Mouse (Mus musculus) E14TG2a.4 (cell line): ENCODE measurements around the gene Tbc1d30.

Experiments used
- CTCF ChIP-seq: conservative IDR thresholded peaks from 2 replicates; pipeline ENCODE4 v1.5.1; 2014; ENCODE audit warnings: low read length
- POU5F1 ChIP-seq: IDR thresholded peaks from 2 replicates; pipeline ENCODE4 v1.6.1; 2014; ENCODE audit warnings: low read length, borderline replicate concordance

DNA sequence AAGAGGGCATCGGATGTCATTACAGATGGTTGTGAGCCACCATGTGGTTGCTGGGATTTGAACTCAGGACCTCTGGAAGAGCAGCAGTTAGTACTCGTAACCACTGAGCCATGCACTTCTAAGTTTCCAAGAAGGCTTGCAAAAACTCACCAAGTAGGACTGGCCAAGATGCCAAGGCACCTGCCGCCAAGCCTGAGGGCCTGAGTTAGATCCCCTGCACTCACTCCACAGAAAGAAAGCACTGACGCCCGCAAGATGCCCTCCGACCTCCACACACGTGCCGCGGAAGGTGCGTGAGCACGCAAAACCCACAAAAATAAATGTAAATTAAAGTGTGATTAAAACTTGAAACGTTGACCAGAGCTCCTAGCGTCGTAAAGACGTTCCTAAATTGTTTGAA is 13.2 kb upstream of the Tbc1d30 start:
- TF ChIP-seq CTCF (no peak), POU5F1 (no peak)
